Mouse (Mus musculus) adrenal gland, postnatal 25 days (tissue): ENCODE results near the gene Pecam1. TPM values are rescaled to one million over a fixed set of nuclear protein-coding genes. Genes with fewer than 3 reads are reported as not detected.
"Not testable (repeated sequence)": the region's sequence is repeated elsewhere in the genome, so short reads cannot be mapped to it uniquely, and the experiment has no call there.

Experiments
- DNase-seq: peaks from one replicate; pipeline ENCODE4 v3.0.0; 2021; ENCODE audit warnings: mixed read lengths
- total RNA-seq: library from RNA; stranded (reverse); gene quantifications from 2 replicates; pipeline ENCODE4 v1.2.3, GENCODE M21; 2021

Gene Pecam1
- total RNA-seq, 1 experiment from 2014 or later = 76.1 TPM

GRCm38 (mm10) chr11:106730714-106731113 lies 19.7 kb downstream of the Pecam1 start:
- DNase-seq = no peak

DNA sequence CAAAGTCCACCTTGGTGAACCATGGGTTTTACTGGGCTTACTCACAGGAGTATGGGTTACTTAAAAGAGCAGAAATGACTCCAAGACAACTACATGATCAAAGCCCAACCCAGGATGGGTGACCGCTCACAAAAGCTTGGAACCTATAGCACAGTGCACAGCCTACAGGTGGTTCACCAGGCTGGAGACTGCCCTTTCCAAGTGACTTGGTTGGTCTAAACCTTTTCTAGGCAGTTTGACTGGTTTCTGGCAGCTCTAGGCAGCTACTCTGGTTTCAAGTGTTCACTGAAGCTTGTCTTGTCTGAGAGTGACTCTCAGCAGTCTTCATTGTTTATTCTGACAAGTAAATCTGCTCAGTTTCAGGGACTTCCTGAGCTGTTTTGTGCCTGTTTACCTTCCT lies 20.8 kb downstream of the Pecam1 start:
- DNase-seq = no peak

- no peak for DNase-seq
Measured at GRCm38 (mm10) chr11:106728402-106729366, 21.7 kb downstream of the Pecam1 start.

GRCm38 (mm10) chr11:106727967-106728366 lies 22.5 kb downstream of the Pecam1 start:
- DNase-seq = no peak

DNA sequence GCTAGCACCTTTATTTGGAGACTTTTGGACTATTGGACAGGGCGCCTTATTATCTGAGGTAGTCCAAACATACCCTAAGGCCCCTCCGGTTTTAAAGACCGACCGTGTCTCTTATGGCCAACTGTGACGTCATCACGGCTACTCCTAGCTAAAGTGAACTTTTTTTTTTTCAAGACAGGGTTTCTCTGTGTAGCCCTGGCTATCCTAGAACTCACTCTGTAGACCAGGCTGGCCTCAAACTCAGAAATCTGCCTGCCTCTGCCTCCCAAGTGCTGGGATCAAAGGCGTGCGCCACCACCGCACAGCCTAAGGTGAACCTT lies 25.6 kb downstream of the Pecam1 start:
- DNase-seq = not testable (repeated sequence)

- no peak for DNase-seq
Measured at GRCm38 (mm10) chr11:106724176-106724915, 26.1 kb downstream of the Pecam1 start.

DNA sequence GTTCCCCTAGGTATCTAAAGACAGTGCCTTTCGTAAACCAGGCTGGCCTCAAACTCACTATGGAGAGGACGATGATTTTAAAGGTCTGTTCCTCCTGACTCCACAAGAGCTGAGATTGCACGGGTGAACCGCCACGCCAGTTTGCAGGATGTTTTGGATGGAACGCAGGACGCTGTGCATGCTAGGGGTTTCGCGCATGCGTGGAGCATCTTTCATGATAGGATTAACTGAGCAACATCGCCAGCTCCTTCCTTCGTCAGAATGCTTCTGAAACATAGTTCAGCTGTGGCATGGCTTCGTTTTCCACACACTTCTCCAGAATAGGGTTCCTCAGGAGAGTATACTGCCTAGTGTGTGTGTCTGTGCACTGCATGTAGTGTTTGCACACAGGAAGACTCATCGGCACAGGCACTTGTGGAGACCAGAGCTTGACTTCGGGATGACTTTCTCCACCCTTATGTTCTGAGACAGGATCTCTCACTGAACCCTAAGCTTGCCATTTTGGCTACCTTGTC lies 26.8 kb downstream of the Pecam1 start:
- no peak for DNase-seq

DNA sequence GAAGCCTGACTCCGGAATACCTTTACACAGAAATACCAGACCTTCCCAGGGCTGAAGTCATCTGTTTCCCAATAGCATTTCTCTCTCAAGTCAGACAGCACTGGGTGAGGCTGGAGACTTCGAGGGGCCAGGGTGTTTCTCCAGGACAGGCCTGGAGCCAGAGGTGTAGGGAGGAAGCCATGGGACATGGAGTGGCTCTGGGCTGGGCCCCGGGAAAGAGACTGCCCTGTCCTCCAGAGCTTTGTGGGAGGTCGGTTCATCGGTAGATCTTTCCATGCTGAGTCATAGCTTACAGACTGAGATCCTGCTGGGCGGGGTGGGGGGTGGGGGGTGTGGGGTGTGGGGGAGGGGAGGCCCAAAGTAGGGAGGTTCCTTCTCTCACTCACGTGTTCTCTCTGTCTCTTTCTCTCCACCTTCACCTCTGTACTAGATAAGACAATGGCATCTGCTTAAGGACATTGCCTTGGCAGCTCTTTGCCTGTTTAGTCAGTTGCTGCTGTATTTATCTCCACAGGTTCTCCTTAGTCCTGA lies 27.5 kb downstream of the Pecam1 start:
- peak; percentile 34 for DNase-seq

- DNase-seq = no peak
Measured at GRCm38 (mm10) chr11:106720379-106720778, 30.0 kb downstream of the Pecam1 start.

- DNase-seq = no peak
Measured at GRCm38 (mm10) chr11:106716568-106716967, 33.9 kb downstream of the Pecam1 start.

- DNase-seq = no peak
Measured at GRCm38 (mm10) chr11:106715066-106715465, 35.4 kb downstream of the Pecam1 start.

DNA sequence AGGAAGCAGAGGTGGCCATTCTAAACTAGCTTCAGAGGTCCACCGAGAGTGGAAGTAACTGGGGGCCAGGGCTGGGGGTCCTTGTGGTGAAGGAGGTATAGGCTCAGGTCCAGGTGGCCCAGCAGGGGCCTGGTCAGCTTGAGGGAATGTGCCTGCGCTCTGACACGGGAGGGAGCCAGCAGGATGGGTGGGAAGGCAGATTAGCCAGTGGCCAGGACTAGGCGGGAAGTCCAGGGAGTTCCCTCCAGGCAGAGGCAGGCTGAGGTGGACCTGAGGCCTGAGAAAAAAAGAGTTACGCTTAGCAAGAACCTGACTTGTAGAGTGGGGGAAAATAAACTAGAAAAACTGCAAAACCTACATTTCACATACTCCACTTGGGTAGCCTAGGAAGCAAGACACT lies 39.6 kb downstream of the Pecam1 start:
- no peak for DNase-seq

DNA sequence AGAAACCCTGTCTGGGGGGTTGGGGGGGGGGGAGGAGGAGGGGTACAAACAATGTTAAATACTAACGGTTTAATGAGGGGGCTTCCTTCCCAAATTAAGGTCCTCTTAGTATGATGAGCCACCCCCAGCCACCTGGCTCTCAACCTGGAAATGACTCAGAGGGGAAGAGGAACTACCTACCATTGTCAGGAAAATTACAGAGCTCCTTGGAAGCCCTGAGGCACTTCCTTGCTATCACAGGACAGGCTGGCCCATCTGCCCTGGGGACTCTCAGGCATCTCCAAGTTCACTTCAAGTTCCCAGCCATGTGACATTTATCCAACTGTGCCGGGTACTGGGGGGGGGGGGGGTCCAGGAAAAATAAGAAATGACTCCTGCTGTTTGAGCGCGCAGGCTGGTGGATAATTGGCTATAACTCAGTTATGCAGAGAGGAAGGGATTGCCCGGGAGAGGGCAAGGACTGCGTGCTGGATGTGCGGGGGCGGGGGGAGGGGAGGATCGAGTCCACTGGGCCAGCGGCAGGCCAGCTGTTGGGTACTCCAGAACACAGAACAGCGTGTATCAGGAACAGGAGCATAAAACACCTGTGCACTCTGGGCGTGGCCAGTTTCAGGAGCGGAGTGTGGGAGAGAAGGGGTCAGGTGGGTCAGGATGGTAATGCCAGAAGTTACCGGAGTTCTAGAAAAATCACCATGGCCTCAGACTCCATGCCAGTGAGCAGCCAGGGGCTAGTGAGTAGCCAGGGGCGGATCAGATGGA lies 41.0 kb downstream of the Pecam1 start:
- DNase-seq = no peak

DNA sequence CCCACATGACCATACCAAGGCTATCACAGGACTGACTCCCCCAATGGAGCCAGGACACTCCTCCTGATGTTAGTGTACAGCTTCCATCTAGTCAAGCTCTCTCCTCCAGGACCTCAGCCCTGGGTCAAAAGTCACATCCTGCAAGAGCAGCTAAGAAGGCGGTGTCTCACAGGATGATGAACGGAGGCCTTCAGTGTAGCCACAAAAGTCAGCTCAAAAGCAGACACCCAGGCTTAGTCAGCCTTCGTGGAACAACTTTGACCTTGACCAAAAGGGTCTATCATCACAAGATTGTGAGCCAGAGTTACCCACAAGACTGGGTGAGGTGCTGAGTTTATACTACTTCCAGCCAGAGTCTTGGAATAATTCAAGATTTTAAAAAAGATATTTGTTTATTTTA lies 42.6 kb downstream of the Pecam1 start:
- no peak for DNase-seq

GRCm38 (mm10) chr11:106707085-106707484 lies 43.3 kb downstream of the Pecam1 start:
- DNase-seq = no peak

GRCm38 (mm10) chr11:106706212-106706611 lies 44.2 kb downstream of the Pecam1 start:
- no peak for DNase-seq

GRCm38 (mm10) chr11:106704399-106705111 lies 45.9 kb downstream of the Pecam1 start:
- no peak for DNase-seq

GRCm38 (mm10) chr11:106703931-106704330 lies 46.5 kb downstream of the Pecam1 start:
- no peak for DNase-seq

DNA sequence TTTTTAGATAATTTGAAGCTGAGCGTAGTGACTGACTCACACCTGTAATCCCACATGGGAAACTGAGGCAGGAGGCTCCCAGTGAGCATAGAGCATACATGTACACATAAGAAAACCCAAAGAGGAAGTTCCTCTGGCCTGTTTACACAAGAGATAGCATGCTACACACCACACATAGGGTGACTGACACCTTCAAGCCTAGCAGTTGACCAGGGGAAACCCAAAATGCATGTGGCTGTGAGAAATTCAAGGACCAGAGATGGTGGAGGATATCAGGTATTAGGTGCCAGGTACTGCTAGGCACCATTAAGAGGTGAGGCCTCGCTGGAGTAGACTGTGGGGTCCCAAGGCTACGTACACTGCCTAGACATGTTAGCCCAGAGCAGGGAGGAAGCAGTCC lies 47.8 kb downstream of the Pecam1 start:
- DNase-seq = no peak

DNA sequence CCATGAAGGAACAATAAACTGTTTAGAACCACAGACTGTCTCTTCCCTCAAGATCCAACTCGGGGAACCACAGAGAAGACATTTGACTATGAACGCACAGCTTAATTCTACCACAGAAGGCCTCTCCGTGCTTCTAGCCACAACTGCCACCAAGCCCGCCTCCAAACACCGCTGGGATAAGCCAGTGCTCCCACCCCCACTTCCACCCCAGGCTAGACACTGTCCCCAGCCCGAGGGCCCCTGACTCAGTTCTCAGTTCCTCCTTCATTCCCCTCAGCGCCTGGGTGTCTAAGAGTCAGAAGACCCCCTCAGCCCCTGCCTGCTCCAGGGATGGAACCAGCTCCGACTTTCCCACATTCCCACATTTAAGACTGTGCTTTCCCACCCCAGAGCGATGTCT lies 48.8 kb downstream of the Pecam1 start:
- no peak for DNase-seq

- DNase-seq = no peak
Measured at GRCm38 (mm10) chr11:106699083-106699482, 51.3 kb downstream of the Pecam1 start.

DNA sequence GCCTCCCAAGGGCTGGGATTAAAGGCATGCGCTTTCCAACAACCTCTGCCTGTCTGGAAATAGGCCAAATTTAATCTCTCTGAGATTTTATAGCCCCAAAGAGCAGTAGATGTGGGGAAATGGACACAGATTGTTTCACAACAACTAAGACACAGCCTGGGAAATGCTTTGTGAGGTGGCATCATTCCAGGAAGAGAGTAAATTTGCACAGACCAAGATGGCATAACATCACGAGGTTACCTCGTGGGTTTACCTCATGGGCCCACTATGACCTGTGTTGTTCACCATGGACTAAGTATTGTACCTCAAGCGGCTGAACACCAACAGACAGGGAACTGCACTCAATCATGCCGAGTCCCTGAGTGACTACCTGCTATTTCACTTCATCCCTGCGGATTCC lies 52.1 kb downstream of the Pecam1 start:
- DNase-seq = no peak
